Mouse (Mus musculus) MEL (cell line): ENCODE measurements around the gene Tnfsf15. TPM values are rescaled to one million over a fixed set of nuclear protein-coding genes. Genes with fewer than 3 reads are reported as not detected.

Source experiments
- DNase-seq: peaks from one replicate; pipeline ENCODE4 v3.0.0; 2011; ENCODE audit warnings: low read depth, low spot score
- H3K27ac ChIP-seq: 2 replicates; pipeline ENCODE4 v1.5.1; 2012; ENCODE audit warnings: low read depth, mild to moderate bottlenecking, control low read depth, low read length, moderate library complexity; ENCODE audit not compliant: control insufficient read depth
- H3K27me3 ChIP-seq, 2 experiments: fragments of 150-350 bp in 1 of 2; sonication (generic) in 1 of 2; 2 replicates each; pipeline ENCODE4 v1.6.1; 2012; ENCODE audit warnings: low read length in 2 of 2, mild to moderate bottlenecking in 2 of 2, improper control_type of control experiment in 1 of 2, moderate library complexity in 1 of 2; ENCODE audit not compliant: insufficient read depth in 2 of 2, control insufficient read depth in 1 of 2
- H3K36me3 ChIP-seq, 2 experiments: 2 replicates each; pipeline ENCODE4 v1.6.1; 2012 to 2014; ENCODE audit warnings: low read length in 2 of 2, improper control_type of control experiment in 1 of 2, inconsistent platforms in 1 of 2, mild to moderate bottlenecking in 1 of 2; ENCODE audit not compliant: insufficient read depth in 2 of 2, control insufficient read depth in 1 of 2
- H3K4me1 ChIP-seq, 2 experiments: fragments of 150-350 bp in 1 of 2; sonication (generic) in 1 of 2; 2 replicates each; pipeline ENCODE4 v1.6.1; 2012; ENCODE audit warnings: low read length in 2 of 2, improper control_type of control experiment in 1 of 2, mild to moderate bottlenecking in 1 of 2; ENCODE audit not compliant: insufficient read depth in 2 of 2, control insufficient read depth in 1 of 2
- H3K4me3 ChIP-seq, 2 experiments: fragments of 150-350 bp in 1 of 2; sonication (generic) in 1 of 2; 2 replicates each; pipeline ENCODE4 v1.5.1; 2012; ENCODE audit warnings: low read depth in 2 of 2, low read length in 2 of 2, mild to moderate bottlenecking in 2 of 2, moderate library complexity in 2 of 2, control low read depth in 1 of 2, improper control_type of control experiment in 1 of 2; ENCODE audit not compliant: control insufficient read depth in 1 of 2, insufficient read depth in 1 of 2
- H3K79me2 ChIP-seq: 2 replicates; pipeline ENCODE4 v1.6.1; 2012; ENCODE audit warnings: mild to moderate bottlenecking, low read length, moderate library complexity; ENCODE audit not compliant: control insufficient read depth, poor library complexity, insufficient read depth
- H3K9ac ChIP-seq: 2 replicates; pipeline ENCODE4 v1.6.1; 2012; ENCODE audit warnings: low read depth, mild to moderate bottlenecking, control low read depth, low read length, moderate library complexity; ENCODE audit not compliant: control insufficient read depth, poor library complexity, severe bottlenecking
- H3K9me3 ChIP-seq: fragments of 150-350 bp; sonication (generic); replicated peaks from 2 replicates; pipeline ENCODE4 v1.6.1; 2012; ENCODE audit warnings: mild to moderate bottlenecking, low read length, improper control_type of control experiment, moderate library complexity; ENCODE audit not compliant: insufficient read depth
- CTCF ChIP-seq, 3 experiments: IDR thresholded peaks in 2 of 3; conservative IDR thresholded peaks in 1 of 3; 2 replicates each; pipeline ENCODE4 v1.5.1; 2011 to 2012; ENCODE audit warnings: low read length in 3 of 3, low read depth in 2 of 3, mild to moderate bottlenecking in 2 of 3, improper control_type of control experiment in 1 of 3, inconsistent platforms in 1 of 3, mixed read lengths in 1 of 3, moderate library complexity in 1 of 3; ENCODE audit not compliant: control insufficient read depth in 1 of 3, insufficient read depth in 1 of 3, poor library complexity in 1 of 3, severe bottlenecking in 1 of 3
- EP300 ChIP-seq, 2 experiments: IDR thresholded peaks; 2 replicates each; pipeline ENCODE4 v1.6.1; 2011; ENCODE audit warnings: improper control_type of control experiment in 2 of 2, low read length in 2 of 2, low read depth in 1 of 2, mild to moderate bottlenecking in 1 of 2
- GABPA ChIP-seq: IDR thresholded peaks from 2 replicates; pipeline ENCODE4 v1.6.1; 2012; ENCODE audit warnings: low read depth, mild to moderate bottlenecking, inconsistent platforms, low read length, improper control_type of control experiment, moderate library complexity
- GATA1 ChIP-seq: IDR thresholded peaks from 2 replicates; pipeline ENCODE4 v1.6.1; 2011; ENCODE audit warnings: low read depth, low read length, improper control_type of control experiment
- HCFC1 ChIP-seq: IDR thresholded peaks from 2 replicates; pipeline ENCODE4 v1.6.1; 2012; ENCODE audit warnings: low read depth, mild to moderate bottlenecking, inconsistent platforms, low read length, improper control_type of control experiment, moderate library complexity
- KAT2A ChIP-seq: conservative IDR thresholded peaks from 2 replicates; pipeline ENCODE4 v1.6.1; 2012; ENCODE audit warnings: low read depth, low read length, improper control_type of control experiment, inconsistent platforms
- MAX ChIP-seq: IDR thresholded peaks from 2 replicates; pipeline ENCODE4 v1.6.1; 2011; ENCODE audit warnings: low read length, improper control_type of control experiment
- MAZ ChIP-seq: IDR thresholded peaks from 2 replicates; pipeline ENCODE4 v1.6.1; 2012; ENCODE audit warnings: low read depth, mild to moderate bottlenecking, inconsistent platforms, low read length, improper control_type of control experiment
- MXI1 ChIP-seq: IDR thresholded peaks from 2 replicates; pipeline ENCODE4 v1.6.1; 2011; ENCODE audit warnings: mild to moderate bottlenecking, low read depth, low read length, improper control_type of control experiment
- MYB ChIP-seq: IDR thresholded peaks from 2 replicates; pipeline ENCODE4 v1.6.1; 2011; ENCODE audit warnings: mild to moderate bottlenecking, low read depth, low read length, improper control_type of control experiment
- MYC ChIP-seq: IDR thresholded peaks from 2 replicates; pipeline ENCODE4 v1.6.1; 2011; ENCODE audit warnings: low read depth, mild to moderate bottlenecking, low read length, improper control_type of control experiment, moderate library complexity
- NRF1 ChIP-seq: IDR thresholded peaks from 2 replicates; pipeline ENCODE4 v1.6.1; 2014; ENCODE audit warnings: low read depth, mild to moderate bottlenecking, inconsistent platforms, low read length, improper control_type of control experiment, moderate library complexity; ENCODE audit not compliant: poor library complexity, insufficient read depth, severe bottlenecking
- POLR2A ChIP-seq, 2 experiments: IDR thresholded peaks; 2 replicates each; pipeline ENCODE4 v1.6.1; 2011 to 2012; ENCODE audit warnings: low read length in 2 of 2, mild to moderate bottlenecking in 2 of 2, control low read depth in 1 of 2, improper control_type of control experiment in 1 of 2, low read depth in 1 of 2, moderate library complexity in 1 of 2; ENCODE audit not compliant: control insufficient read depth in 1 of 2, insufficient read depth in 1 of 2, poor library complexity in 1 of 2
- POLR2AphosphoS5 ChIP-seq: IDR thresholded peaks from 2 replicates; pipeline ENCODE4 v1.6.1; 2012; ENCODE audit warnings: low read depth, borderline replicate concordance, mild to moderate bottlenecking, inconsistent platforms, low read length, moderate library complexity, mixed read lengths
- RCOR1 ChIP-seq: IDR thresholded peaks from 2 replicates; pipeline ENCODE4 v1.6.1; 2012; ENCODE audit warnings: low read depth, mild to moderate bottlenecking, inconsistent platforms, low read length, improper control_type of control experiment
- SIN3A ChIP-seq: IDR thresholded peaks from 2 replicates; pipeline ENCODE4 v1.6.1; 2012; ENCODE audit warnings: low read length, improper control_type of control experiment, inconsistent platforms
- UBTF ChIP-seq: IDR thresholded peaks from 2 replicates; pipeline ENCODE4 v1.6.1; 2012; ENCODE audit warnings: low read depth, mild to moderate bottlenecking, inconsistent platforms, low read length, improper control_type of control experiment, moderate library complexity, borderline replicate concordance; ENCODE audit not compliant: insufficient read depth
- USF1 ChIP-seq: IDR thresholded peaks from 2 replicates; pipeline ENCODE4 v1.6.1; 2014; ENCODE audit warnings: low read depth, mild to moderate bottlenecking, inconsistent platforms, low read length, improper control_type of control experiment, moderate library complexity
- USF2 ChIP-seq, 2 experiments: IDR thresholded peaks; 2 replicates each; pipeline ENCODE4 v1.6.1; 2011 to 2012; ENCODE audit warnings: improper control_type of control experiment in 2 of 2, low read length in 2 of 2, borderline replicate concordance in 1 of 2, inconsistent platforms in 1 of 2, low read depth in 1 of 2, mild to moderate bottlenecking in 1 of 2; ENCODE audit not compliant: insufficient read depth in 1 of 2
- ZNF384 ChIP-seq: IDR thresholded peaks from 2 replicates; pipeline ENCODE4 v1.6.1; 2012; ENCODE audit warnings: low read depth, mild to moderate bottlenecking, inconsistent platforms, low read length, improper control_type of control experiment
- polyA plus RNA-seq, 2 experiments: library from polyadenylated mRNA; stranded (reverse) in 1 of 2; unstranded in 1 of 2; fragments of >175 nt in 1 of 2; fragments of >200 nt in 1 of 2; gene quantifications; 2 replicates each; pipeline versions ENCODE4 v1.2.1 to v1.2.4; 2012; ENCODE audit warnings: low replicate concordance in 2 of 2, low read depth in 1 of 2; ENCODE audit not compliant: insufficient read length in 2 of 2, insufficient read depth in 1 of 2, missing spikeins in 1 of 2
- total RNA-seq: library from RNA; depleted of rRNA; stranded (reverse); fragments of 300-350 nt; gene quantifications from 2 replicates; pipeline ENCODE4 v1.2.3, GENCODE M21; 2012

Gene Tnfsf15
- total and polyA plus RNA-seq, 3 experiments: not detected

DNA sequence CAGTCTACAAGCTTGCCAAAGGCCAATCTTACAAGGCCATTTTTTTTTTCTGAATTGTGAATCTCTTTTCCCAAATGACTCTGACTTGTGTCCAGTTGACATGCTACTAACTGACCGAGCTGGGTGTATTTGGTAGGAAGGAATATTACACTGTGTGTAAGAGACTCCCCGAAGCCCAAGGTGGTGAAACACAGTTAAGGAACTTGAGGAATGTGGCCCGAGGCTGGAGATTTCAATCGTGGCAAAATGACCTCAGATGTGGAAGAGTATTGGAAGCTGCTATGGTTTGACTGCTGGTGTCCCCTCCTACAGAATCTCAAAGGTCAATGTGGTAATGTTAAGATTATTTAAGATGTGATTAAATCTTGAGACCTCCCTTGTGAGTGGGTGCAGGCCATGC lies 26.4 kb upstream of the Tnfsf15 start:
- no peak overlapping the region for H3K27ac ChIP-seq
- H3K4me1 ChIP-seq: no peaks in the 10 kb centered on the region
- DNase-seq: no peak
- H3K36me3 ChIP-seq: no peaks in the 10 kb centered on the region
- H3K79me2 ChIP-seq: no peaks in the 10 kb centered on the region
- no peak overlapping the region for H3K4me3 ChIP-seq
- TF ChIP-seq USF1: no peak
- TF ChIP-seq RCOR1: no peak
- no peak for TF ChIP-seq MAX
- no peak for TF ChIP-seq POLR2AphosphoS5
- no peak for TF ChIP-seq MYC
- TF ChIP-seq MAZ: no peak
- TF ChIP-seq MYB: no peak
- no peak for TF ChIP-seq HCFC1
- TF ChIP-seq GATA1: no peak
- no peak for TF ChIP-seq USF2 (IDR thresholded peaks at IDR 0.05; ENCODE audit: borderline replicate concordance in 1 of 2, insufficient read depth in 1 of 2, low read depth in 1 of 2, low read length in 2 of 2)
- no peak for TF ChIP-seq KAT2A
- TF ChIP-seq, all 39 proteins: peak for 0
- Histone ChIP-seq H3K27me3 (no peaks in the 10 kb centered on the region), H3K9ac (no peak overlapping the region), H3K9me3 (no peaks in the 10 kb centered on the region)

DNA sequence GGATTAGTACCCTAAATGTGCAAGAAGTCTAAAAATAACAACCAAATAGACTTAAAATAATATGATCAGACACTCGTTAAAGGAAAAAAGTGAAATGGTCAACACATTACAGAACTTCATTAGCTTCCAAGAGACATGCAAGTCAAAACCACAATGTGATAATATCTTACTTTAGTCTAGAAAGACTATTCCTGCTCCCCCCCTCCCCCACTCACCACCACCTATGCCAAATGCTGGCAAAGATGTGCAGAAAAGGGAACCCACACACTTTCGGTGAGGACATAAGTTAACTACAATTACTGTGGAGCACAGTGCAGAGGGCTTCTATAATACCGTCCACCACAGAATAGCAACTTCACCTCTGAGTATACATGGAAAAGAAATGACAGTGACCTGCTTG lies 24.2 kb upstream of the Tnfsf15 start:
- H3K4me1 ChIP-seq: no peaks in the 10 kb centered on the region
- H3K27me3 ChIP-seq: no peaks in the 10 kb centered on the region; a peak in 1 of 4 replicates
- TF ChIP-seq MXI1: no peak
- TF ChIP-seq EP300 (IDR thresholded peaks at IDR 0.05; ENCODE audit: low read depth in 1 of 2, low read length in 2 of 2): no peak
- no peak for TF ChIP-seq POLR2AphosphoS5
- no peak for TF ChIP-seq USF1
- no peak for TF ChIP-seq GATA1
- no peak for TF ChIP-seq USF2 (IDR thresholded peaks at IDR 0.05; ENCODE audit: borderline replicate concordance in 1 of 2, insufficient read depth in 1 of 2, low read depth in 1 of 2, low read length in 2 of 2)
- no peak for TF ChIP-seq ZNF384
- TF ChIP-seq CTCF (IDR thresholded peaks at IDR 0.05 in 2 of 3, conservative IDR thresholded peaks at IDR 0.05 in 1 of 3; ENCODE audit: control insufficient read depth in 1 of 3, insufficient read depth in 1 of 3, low read depth in 2 of 3, low read length in 3 of 3, poor library complexity in 1 of 3, severe bottlenecking in 1 of 3): no peak
- TF ChIP-seq MAX: no peak
- no peak for TF ChIP-seq NRF1
- no peak for TF ChIP-seq POLR2A (IDR thresholded peaks at IDR 0.05; ENCODE audit: control insufficient read depth in 1 of 2, insufficient read depth in 1 of 2, low read depth in 1 of 2, low read length in 2 of 2, poor library complexity in 1 of 2)
- TF ChIP-seq MYB: no peak
- no peak for TF ChIP-seq KAT2A
- no peak for TF ChIP-seq MAZ
- no peak for TF ChIP-seq UBTF
- no peak for TF ChIP-seq SIN3A
- TF ChIP-seq GABPA: no peak
- TF ChIP-seq RCOR1: no peak
- no peak overlapping the region for H3K4me3 ChIP-seq
- no peaks in the 10 kb centered on the region for H3K36me3 ChIP-seq
- no peak for DNase-seq
- H3K9me3 ChIP-seq: no peaks in the 10 kb centered on the region
- no peak overlapping the region for H3K9ac ChIP-seq
- no peak overlapping the region for H3K27ac ChIP-seq
- no peaks in the 10 kb centered on the region for H3K79me2 ChIP-seq
